Mouse (Mus musculus) erythroid progenitor cell, adult 5-6 weeks (primary cell): ENCODE results near the gene Fam129b. TPM values are rescaled to one million over a fixed set of nuclear protein-coding genes. Genes with fewer than 3 reads are reported as not detected.

Experiments
- ATAC-seq: replicated peaks from 2 replicates; pipeline ENCODE4 v1.8.0; 2016; ENCODE audit warnings: moderate number of reproducible peaks, mild to moderate bottlenecking, moderate TSS enrichment, inconsistent platforms; ENCODE audit not compliant: poor library complexity, low FRiP score, severe bottlenecking
- total RNA-seq, 2 experiments: library from RNA; stranded (forward) in 1 of 2; stranded (reverse) in 1 of 2; fragments of 150-400 nt in 1 of 2; fragments of 186-747, 209-891 nt in 1 of 2; gene quantifications; 2 replicates each; pipeline versions ENCODE4 v1.2.3 to v1.2.4; 2015 to 2017; ENCODE audit warnings: low replicate concordance in 2 of 2

Fam129b gene
- total RNA-seq, 2 experiments from 2014 or later = 8.8 to 11.5 TPM

DNA sequence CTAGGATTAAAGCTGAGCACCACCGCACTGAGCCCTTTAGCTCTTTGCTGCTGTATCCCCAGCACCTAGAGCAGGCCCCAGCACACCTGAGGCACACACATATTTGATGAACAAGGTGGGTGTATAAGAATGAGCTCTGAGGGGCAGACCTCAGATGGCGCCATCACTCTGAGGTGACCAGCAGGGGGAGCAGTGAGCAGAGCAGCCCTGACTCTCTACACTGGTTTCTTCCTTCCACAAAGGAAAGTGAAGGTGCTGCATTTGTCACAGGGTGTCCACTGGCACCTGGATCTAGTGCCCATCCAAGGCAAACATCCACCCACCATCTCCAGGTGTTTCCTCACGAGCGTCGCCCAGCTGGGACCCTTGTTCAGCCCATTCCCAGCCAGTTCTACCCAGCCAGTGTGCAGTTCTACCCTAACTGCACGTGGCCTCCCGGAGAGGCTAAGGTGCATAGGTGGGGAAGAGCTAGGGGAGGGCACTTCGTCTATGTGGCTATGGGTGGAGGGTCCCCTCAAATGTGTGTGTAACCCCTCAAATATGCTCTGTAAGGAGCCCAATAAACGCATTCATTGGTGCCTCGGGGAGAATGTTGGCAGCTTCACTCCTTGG lies 16.8 kb upstream of the Fam129b start:
- ATAC-seq = peak; percentile 75

DNA sequence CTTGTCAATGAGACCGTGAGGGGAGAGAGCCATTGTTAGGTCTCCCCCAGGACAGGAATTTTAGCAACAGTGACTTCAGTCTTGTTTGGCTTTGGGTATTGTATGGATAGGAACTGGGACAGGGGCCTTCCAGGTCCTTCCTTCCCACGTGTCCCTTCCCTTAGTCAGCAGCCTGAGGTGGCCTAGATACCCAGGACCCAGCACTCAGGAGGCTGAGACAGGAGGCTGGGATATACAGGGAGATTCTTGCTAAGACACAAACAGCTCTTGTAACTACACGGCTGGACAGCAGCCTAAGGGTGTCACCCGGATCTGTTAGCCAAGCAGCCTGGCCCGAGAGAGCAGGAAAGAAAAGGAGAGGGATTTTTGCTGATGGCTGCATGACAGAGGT lies 16.3 kb upstream of the Fam129b start:
- no peak for ATAC-seq

DNA sequence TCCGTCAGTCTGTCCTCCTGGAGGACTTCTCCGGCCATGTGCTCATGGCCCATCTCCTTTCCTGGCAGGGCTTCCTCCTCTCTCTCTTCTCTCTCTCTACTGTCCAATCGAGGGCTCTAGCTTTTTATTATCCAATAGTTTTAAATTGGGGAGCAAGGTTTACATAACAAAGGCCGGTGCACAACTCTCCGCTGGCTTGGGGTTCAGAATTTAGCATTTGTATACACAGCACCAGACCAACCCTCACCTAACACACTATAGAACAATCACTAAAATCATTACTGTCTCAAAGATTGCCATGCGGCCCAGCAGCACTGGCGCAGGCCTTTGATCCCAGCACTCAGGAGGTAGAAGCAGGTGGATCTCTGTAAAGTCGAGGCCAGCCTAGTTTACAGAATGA lies 15.1 kb upstream of the Fam129b start:
- no peak for ATAC-seq

DNA sequence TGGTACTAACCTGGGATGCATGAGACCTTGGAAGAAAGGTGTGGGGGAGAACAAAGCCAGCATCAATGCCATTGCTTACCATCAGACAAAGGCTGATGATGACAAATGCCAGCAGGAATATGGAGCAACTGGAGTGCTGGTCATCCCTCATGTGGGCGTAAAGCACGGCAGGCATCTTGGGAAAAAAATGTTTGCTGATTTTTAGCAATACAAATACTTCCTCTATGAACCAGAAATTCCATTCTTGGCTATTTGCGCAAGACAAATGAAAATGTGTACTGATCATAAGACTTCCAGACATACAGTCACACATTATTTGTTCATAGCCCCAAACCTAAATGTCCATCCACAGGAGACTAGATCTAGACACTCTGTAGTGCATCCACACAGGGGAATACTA lies 12.6 kb upstream of the Fam129b start:
- no peak for ATAC-seq

DNA sequence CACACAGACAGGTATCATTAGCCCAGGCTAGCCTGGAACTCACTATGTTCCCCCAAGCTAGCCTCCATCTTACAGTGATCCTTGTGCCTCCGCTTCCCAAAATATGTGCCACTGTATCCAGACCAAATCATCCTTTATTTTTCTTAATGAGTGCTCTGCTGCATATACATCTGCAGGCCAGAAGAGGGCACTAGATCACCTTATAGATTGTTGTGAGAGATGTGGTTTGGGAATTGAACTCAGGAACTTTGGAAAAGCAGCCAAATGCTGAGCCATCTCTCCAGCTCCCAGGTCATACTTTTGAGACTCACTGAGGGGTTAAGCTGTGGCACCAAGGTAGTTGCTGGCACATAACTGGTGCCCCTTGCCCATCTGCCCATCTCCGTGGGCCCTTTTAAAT lies 11.2 kb upstream of the Fam129b start:
- no peak for ATAC-seq

DNA sequence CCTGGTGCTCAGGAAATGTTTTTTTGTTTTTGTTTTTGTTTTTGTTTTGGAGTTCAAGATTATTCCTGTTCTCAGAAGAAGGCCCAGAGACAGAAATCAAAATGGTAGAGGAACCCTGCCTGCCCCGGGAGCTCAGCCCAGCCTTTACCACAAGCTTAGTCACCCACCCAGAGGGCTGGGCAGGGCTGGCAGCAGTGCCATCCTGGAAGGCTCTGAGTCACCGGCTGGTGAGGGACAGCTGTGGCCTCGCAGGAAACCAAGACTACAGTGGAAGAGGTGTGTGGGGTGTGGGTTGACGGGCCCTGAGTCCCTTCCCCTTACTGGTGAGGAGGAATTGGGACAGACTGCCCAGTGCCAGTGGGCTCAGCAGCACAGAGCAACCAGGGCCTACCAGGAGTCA lies 8.6 kb upstream of the Fam129b start:
- ATAC-seq = no peak

DNA sequence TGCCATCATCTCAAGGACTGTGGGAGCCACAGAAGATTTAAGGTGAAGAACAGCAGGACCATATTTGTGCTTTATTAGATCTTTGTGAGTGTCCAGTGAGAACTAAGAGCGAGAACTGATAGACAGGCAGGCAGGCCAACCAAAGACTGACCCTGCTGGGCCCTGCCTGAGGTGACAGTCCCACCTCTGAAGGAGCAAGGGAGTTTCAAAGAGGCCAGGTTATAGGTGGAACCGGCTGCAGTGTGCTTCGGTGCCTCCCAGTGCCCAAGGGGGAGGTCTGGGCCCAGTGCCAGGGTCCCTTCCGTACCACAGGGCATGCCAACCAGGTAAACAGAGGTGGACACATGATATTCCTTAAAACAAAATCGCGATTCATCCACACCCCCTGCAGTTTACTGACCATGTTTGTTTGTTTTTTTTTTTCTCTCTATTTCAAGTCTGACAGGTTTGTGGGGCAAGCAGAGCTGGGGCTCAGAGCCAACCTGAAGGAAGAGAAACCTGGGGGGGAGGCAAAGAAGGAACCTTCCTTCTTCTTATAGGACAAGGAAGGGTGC lies 6.1 kb upstream of the Fam129b start:
- ATAC-seq = no peak

DNA sequence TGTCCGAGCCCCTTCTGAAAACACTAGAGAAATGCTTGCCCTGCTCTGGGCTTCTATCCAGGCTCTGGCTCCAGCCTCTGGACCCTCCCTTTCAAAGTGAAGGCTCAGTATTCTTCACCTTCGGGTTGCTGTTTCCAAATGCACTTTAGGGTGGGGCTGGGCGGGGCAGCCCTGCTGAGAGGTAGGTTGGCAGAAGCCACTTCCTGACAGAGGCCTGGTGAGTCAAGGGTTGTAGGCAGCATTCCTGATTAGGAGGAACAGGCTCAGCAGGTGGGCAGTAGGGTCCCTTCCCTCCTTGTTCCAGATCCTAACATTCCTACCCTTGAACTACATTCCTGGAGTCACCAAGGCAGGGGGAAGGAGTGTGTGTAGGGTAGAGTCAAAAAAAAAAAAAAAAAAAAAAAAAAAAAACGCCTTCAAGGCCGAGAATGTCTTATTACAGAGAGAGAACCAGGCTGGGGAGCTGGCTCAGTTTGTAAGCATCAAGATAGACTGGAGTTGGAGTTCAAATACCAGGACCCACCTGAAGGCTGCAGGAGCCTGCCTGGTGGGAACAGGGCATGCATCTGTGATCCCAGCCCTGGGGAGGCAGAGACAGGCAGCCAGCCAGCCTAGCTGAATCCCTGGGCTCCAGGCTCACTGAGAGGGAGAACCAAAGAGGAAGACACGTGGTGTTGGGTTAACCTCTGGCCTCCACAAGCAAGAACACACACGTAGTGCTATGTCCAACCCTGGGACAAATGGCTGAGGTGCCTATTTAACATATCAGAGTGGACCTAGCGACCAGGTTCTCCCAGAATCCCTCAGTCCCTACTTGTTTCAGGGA lies 5.4 kb upstream of the Fam129b start:
- no peak for ATAC-seq

DNA sequence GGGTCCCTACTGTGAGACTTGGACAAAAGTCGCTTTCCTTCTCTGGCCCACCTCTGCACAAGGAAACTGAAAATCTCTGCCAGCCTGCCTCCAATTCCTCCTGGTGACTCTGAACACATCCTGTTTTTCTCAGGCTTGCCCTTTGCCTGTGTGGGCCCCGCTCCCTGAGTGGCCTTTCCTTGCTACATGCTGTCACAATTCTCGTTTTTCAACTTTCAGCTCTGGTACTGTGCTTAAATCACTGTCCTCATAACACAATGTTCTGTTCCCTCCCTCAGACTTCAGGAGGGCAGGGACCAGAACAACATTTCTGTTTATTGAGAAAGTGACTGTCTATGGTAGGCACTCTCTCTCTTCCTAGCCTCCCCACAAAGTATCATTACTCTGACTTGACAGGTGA lies 1.8 kb upstream of the Fam129b start:
- ATAC-seq = no peak

DNA sequence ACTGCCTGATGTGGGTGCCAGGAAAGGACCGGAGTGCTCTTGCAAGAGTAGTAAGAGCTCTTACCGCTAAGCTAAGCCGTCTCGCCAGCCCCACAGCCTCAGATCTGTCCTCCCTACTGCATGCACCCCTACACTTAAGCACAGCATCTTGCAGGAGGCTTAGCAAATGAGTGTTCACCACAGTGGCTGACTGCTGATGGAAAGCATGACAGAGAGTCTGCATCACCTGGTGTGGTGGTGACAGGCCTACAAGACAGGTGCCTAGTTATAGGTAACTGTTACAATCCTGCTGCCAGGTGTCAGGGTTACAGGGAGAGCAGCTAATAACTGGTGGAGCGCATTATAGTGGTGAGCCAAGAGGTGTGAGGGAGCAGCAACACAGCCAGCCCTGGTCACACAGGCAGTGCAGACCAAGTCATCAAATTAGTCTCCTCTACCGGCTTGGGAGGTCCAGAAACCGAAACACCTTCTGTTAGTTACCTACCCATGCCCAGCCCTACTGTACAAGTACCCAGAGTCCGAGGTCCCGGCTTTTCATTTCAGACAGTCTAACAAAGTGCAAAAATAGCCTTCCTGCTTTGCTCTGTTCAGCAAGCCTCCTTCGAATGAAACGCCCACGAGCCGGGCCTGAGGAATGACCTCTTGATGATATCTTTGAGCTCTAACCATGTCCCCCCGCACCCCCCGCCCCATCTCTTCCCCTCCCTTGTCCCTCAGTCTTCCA lies 801 bp upstream of the Fam129b start:
- no peak for ATAC-seq

DNA sequence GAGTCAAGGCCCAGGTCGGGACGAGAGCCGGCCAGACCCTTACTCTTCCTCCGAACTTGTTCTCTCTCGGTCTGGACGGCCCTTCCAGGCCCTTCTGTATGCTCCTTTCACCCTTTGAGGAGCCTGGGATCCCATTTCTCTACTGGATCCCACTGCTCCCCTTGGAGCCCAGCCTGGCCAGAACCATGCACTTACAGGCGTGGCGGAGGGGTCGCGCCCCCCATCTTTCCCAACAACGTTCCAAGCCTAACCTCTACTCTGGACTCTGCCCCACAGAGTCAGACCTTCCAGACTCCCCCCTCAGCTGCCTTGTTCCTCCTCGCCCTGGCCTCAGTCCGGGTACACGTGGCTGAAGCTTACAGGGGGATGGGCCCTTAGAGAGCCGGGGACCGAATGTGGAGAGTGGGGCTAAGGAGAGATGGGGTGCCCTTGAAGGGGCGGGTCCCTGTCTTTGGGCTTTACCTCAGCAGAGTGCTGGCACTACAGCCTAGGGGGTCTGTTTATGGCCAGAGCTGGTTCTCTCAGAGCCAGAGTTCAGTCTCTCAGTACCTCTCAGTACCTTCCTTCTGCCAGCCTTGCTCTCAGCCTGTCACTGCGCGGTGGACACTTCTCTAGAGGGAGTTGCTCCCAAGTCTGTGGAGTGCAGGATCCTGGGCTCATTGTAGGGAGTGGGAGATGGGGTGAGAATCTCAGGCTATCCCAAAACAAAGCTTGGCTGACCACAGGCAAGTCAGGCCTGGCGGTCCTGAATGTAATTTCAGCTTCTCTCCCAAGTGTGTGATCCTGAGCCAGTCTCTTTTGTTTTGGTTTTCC lies 782 bp downstream of the Fam129b start:
- no peak for ATAC-seq

DNA sequence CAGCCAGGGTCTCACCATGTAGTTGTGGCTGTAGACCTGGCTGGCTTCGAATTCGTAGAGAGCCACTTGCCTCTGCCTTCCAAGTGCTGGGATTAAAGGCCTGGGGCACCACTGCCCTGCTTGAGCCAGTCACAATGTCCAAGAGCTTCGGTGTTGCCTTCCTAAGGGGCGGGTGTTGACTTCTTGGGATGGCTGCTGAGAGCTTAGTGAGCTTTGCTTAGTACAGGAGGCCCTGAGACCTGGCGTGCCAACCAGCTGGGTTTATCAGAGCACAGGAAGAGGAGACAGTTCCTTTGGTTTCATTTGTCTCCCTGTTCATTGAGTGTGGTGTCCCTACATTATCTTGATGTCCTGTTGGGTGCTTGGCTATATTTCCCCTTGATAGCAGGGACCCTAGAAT lies 1.4 kb downstream of the Fam129b start:
- ATAC-seq = no peak

DNA sequence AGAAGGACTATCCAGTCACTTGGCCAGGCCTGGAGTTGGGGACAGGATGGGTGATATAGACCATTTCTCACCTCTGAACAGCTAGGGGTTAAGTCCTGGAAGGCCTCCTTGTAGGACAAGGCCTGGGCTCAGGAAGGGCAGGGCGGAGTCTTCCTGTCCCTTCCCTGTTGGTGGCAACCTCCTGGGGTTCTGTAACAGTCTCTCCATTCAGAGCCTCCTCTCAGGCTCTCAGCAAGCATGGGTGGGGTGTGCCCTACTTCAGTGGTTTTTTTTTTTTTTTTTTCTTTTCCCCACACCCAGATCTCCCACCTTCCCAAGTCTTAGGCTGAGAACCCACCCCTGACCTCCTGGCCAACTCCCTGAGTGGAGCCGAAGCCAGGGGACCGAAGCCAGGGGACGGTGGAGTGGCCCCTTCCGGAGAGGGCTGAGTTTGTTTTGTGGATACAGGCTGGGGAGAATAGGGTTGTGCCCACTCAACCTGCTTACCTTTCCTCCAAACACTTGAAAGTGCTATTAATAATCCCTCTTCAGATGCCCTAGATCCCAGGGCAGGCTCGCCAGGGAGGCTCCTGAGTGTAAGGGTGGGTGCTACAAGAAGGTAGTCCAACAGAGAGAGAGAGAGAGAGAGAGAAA lies 2.0 kb downstream of the Fam129b start:
- ATAC-seq = no peak

DNA sequence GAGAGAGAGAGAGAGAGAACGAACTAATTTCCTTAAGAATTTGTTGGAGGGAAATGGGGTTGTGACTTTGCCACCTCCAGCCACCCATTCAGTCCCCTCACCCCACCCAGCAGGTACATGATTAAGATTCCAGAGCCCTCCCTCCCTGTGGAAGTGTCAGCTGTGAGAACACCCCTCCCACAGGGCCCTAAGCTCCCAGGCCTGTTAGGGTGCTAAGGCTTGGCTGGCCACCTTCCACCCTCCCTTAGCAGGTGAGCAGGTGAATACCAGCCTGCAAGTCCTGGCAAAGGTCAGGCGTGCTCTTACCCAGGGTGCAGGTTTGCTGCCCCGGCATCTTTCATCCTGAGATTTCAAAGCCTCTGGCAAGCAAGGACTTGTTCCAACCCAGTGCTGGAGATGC lies 2.5 kb downstream of the Fam129b start:
- no peak for ATAC-seq

DNA sequence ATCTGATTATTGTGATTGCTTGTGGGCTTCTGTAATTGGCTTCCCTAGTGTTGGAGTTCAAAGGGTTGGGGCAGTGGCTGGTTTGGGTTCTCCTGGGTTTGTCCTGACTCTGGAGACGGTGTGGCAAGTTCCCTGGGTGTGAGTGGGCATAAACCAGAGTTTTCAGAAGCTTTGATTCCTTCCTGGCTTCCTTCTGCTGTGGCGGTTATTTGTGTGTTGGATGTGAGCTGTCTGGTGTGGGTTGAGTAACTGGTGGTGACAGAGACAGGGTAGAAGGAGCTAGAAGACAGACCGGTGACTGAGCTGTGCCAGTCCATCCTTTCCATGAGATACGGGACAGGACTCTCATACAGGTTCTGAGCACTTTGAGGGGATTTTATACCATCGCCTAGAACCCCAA lies 3.7 kb downstream of the Fam129b start:
- ATAC-seq = no peak

DNA sequence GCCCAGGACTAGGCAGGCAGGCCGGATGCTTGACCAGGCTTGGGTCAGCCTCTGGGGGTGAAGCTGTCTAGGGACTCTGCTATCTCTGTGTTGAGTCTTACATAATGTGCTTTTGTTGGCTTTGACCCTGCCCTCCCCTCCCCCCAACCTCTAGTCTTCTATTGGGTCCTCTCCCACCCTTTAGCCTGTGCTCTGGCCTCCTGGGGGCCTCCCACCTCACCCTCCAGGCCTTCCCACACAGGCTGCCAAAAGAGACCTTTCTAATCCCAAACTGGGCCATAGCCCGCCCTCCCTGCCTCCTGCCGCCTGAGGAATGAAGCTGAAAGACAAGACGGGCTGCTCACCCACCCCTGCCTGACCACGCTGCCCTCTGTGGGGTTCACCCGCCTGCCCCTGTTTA lies 5.1 kb downstream of the Fam129b start:
- ATAC-seq = no peak

DNA sequence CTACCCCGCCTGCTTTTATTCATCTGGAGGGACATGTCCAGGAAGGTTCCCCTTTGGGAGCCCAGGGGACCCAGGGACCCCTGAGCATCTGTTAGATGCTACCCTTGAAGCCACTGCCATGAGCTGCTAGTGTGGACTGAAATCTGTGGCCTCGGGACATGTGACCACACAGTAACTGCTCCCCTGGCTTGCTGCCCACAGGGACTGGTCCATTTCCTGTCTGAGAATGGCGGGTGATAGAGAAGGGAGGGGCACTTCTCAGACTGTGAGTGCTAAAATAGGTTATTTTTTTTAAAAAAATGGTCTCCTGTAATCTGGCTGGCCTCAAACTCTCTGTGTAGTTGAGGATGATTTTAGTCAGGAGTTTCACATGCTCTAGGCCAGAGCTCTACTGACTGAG lies 5.8 kb downstream of the Fam129b start:
- ATAC-seq = no peak

DNA sequence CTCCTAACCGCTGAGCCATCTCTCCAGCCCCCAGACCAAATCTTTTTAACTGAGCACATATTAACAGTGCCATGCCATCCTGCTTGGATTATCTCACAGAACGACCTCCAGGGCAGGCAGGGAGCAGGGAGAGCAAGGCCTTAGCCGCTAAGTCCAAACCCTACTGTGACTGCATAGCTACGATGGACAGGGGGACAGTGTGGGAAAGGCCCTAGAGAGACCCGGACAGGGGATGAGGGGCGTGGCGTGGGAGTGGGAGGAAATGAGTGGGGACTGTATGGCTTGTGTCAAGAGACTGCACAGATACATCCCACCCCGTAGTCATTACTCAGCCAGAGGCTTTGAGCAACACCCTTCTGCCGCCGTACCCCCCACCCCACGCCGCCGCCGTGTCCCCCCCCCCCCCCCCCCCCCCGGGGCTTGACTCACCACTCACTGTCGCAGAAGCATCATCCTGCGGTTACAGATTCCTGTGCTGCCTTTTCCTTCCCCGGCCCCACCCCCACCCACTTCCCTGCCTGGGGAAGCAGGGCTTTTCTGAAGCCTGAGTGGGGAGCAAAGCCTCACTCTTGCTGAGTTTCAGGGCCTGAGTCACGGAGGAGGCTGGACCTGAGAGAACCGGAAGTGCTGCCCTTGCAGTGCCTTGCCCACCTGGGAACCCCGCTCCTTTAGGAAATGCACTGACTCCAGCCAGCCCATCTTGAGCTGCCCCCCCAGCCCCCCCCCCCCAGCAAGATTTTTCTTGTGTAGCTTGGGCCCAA lies 6.5 kb downstream of the Fam129b start:
- no peak for ATAC-seq

DNA sequence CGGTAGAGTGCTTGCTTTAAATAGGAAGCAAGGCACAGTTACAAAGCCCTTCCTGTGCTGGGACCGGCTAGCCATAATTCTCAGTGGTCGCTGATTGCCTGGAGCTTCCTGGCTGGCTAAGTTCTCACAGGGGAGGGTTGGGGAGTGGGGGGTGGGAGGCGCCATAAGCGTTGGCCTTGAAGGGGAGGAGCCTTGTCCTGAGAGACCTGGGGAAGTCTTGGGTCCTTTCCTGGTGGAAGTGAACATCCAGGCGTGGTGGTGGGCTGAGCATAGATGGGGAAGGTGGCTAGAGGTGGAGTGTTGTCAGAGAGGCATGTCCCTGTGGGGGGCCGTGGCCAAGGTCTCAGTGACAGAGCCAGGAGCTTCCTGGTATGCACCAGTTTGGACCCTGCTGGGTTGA lies 8.8 kb downstream of the Fam129b start:
- ATAC-seq = no peak
